Mouse (Mus musculus) neural tube, embryonic 15.5 days (tissue): ENCODE data around the gene Rnf212b. TPM values are rescaled to one million over a fixed set of nuclear protein-coding genes. Genes with fewer than 3 reads are reported as not detected.

Experiments
- ATAC-seq: fragments of 200-750 bp; cut with Nextera tagmentation; 2 replicates; pipeline ENCODE4 v1.8.0; 2017; ENCODE audit warnings: mild to moderate bottlenecking, moderate TSS enrichment, moderate library complexity; ENCODE audit not compliant: low FRiP score
- H3K27ac ChIP-seq: fragments of 300-500 bp; sonication (generic); replicated peaks from 2 replicates; pipeline ENCODE4 v1.5.1; 2015; ENCODE audit warnings: mild to moderate bottlenecking, inconsistent platforms
- H3K27me3 ChIP-seq: fragments of 300-500 bp; sonication (generic); replicated peaks from 2 replicates; pipeline ENCODE4 v1.6.1; 2015; ENCODE audit warnings: inconsistent platforms
- H3K36me3 ChIP-seq: fragments of 300-500 bp; sonication (generic); 2 replicates; pipeline ENCODE4 v1.6.1; 2015; ENCODE audit warnings: inconsistent platforms
- H3K4me1 ChIP-seq: fragments of 300-500 bp; sonication (generic); 2 replicates; pipeline ENCODE4 v1.6.1; 2015; ENCODE audit warnings: inconsistent platforms
- H3K4me2 ChIP-seq: fragments of 300-500 bp; sonication (generic); 2 replicates; pipeline ENCODE4 v1.6.1; 2015; ENCODE audit warnings: inconsistent platforms, mild to moderate bottlenecking, moderate library complexity
- H3K4me3 ChIP-seq: fragments of 300-500 bp; sonication (generic); replicated peaks from 2 replicates; pipeline ENCODE4 v1.5.1; 2015; ENCODE audit warnings: mild to moderate bottlenecking, inconsistent platforms
- H3K9ac ChIP-seq: fragments of 300-500 bp; sonication (generic); replicated peaks from 2 replicates; pipeline ENCODE4 v1.6.1; 2015; ENCODE audit warnings: mild to moderate bottlenecking, inconsistent platforms
- H3K9me3 ChIP-seq: fragments of 300-500 bp; sonication (generic); replicated peaks from 2 replicates; pipeline ENCODE4 v1.6.1; 2016; ENCODE audit warnings: inconsistent platforms
- WGBS: fragments of 180-500 bp; shearing (Covaris S2); methylation state at CpG from one replicate; pipeline ENCODE4 v1.1.7; 2015; ENCODE audit warnings: mixed read lengths; 5-methylcytosine and 5-hydroxymethylcytosine counted together
- polyA plus RNA-seq: library from polyadenylated mRNA; unstranded; fragments of >200 nt; fragmentation: Nextera tagmentation; extraction: Ambion mirVana; gene quantifications from 2 replicates; pipeline ENCODE4 v1.2.1, GENCODE M21; 2015

The Rnf212b gene
- polyA plus RNA-seq, 1 experiment from 2014 or later, result 0.19 TPM

DNA sequence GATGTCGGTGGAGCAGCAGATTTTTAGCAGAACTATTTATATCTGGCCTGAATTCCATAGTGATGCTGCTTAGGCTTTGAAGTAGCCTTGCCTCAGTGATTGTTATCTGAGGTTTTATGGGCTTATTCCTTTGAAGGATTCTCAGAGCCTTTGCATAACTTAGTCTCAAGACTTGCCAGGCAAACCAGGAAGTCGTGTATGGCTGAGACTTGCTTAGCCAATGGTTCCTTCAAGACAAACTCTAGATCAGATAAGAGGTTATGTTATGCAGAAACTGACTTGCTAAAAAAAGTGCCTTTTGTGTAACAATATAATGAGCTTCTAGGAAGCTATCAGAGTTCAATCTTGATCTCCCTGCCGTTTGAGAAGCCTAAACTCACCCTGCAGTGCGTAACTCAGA lies 11.5 kb upstream of the Rnf212b start:
- no peaks in the 10 kb centered on the region for H3K36me3 ChIP-seq
- H3K27ac ChIP-seq, result no peak overlapping the region
- ATAC-seq, result no peak
- no peak overlapping the region for H3K9ac ChIP-seq
- no peaks in the 10 kb centered on the region for H3K27me3 ChIP-seq
- no peaks in the 10 kb centered on the region for H3K9me3 ChIP-seq
- H3K4me2 ChIP-seq, result no peak overlapping the region
- H3K4me1 ChIP-seq, result no peaks in the 10 kb centered on the region
- no peak overlapping the region for H3K4me3 ChIP-seq
- WGBS, result 86% methylated on average over 4 of the region's 4 CpGs

- WGBS, result 88% methylated on average over 4 of the region's 4 CpGs
- Histone ChIP-seq H3K36me3 (no peaks in the 10 kb centered on the region), H3K4me1 (no peaks in the 10 kb centered on the region), H3K27ac (no peak overlapping the region), H3K27me3 (no peaks in the 10 kb centered on the region), H3K4me2 (no peak overlapping the region), H3K4me3 (no peak overlapping the region), H3K9me3 (no peaks in the 10 kb centered on the region), H3K9ac (no peak overlapping the region)
- ATAC-seq, result no peak
Observed at GRCm38 (mm10) chr14:54806124-54806523, 7.8 kb upstream of the Rnf212b start.

DNA sequence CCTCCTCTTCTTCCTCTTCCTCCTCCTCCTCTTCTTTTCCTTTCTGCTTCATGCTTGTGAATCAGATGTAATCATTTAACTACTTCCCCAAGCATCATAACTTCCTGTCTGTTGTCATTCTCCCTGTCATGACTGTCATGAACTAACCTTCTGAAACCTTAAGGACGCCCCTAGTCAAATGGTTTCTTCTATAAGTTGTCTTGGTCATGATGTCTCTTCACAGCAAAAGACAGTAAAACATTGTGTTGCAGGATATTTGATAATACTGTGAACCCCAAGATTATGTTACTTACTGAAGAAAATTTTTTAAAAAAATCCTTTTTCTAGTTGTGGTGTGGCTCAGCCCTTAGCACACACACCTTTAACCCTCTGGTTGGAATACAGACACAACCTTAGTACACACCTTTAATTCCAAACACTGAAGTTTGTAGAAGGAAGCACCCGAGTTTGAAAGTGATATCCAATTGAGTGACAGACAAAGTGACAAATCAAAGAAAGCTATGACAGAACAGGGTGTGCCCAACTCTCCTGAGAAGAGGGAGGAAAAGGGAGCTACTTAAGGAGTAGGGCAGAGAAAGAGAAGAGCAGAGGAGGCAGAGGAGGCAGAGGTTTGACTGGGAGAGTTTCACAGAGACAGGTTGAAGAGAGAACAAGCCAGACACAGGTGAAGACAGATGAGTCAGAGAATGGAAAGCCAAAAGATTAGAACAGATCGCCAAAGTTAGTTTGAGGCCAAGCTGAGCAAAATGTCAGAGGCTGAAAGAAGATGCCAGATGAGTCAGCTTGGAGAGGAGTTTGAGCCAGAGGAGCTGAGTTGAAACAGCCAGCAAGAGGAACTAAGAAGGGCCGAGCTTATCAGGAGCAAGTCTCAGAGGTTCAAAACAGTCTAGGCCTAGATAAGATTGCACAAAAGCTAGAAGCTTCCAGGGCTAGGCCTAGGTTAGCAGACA lies 4.9 kb upstream of the Rnf212b start:
- no peak for ATAC-seq
- no peaks in the 10 kb centered on the region for H3K4me1 ChIP-seq
- no peak overlapping the region for H3K9ac ChIP-seq
- no peaks in the 10 kb centered on the region for H3K9me3 ChIP-seq
- no peaks in the 10 kb centered on the region for H3K27me3 ChIP-seq
- no peak overlapping the region for H3K4me3 ChIP-seq
- WGBS, result 81% methylated on average over 4 of the region's 4 CpGs
- H3K27ac ChIP-seq, result no peak overlapping the region
- no peak overlapping the region for H3K4me2 ChIP-seq
- no peaks in the 10 kb centered on the region for H3K36me3 ChIP-seq

DNA sequence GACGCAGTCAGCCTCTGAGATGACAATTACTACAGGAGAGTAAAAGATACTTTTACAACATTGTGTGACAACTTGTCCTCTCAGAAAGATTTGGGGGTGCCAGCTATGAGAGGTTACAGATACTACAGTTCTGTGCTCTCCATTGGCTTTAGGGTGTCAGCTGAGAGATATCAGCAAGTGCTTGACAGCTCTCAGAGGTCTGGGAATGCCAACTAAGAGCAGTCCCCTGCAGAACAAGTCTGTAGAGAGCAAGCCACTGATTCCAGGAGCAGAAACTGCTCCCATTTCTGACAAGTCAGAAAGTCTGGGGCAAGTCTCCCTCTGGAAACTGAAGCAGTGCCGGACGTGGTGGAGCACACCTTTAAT lies 4.3 kb upstream of the Rnf212b start:
- no peak overlapping the region for H3K4me2 ChIP-seq
- H3K4me3 ChIP-seq, result no peak overlapping the region
- no peak overlapping the region for H3K9ac ChIP-seq
- 84% methylated on average over 3 of the region's 3 CpGs for WGBS
- H3K9me3 ChIP-seq, result no peaks in the 10 kb centered on the region
- no peaks in the 10 kb centered on the region for H3K36me3 ChIP-seq
- H3K27me3 ChIP-seq, result no peaks in the 10 kb centered on the region
- H3K27ac ChIP-seq, result no peak overlapping the region
- H3K4me1 ChIP-seq, result no peaks in the 10 kb centered on the region
- ATAC-seq, result no peak

- no peak overlapping the region for H3K9ac ChIP-seq
- H3K9me3 ChIP-seq, result no peaks in the 10 kb centered on the region
- no peak overlapping the region for H3K4me2 ChIP-seq
- no peak overlapping the region for H3K4me3 ChIP-seq
- H3K36me3 ChIP-seq, result no peaks in the 10 kb centered on the region
- H3K27ac ChIP-seq, result no peak overlapping the region
- no peak for ATAC-seq
- H3K4me1 ChIP-seq, result no peaks in the 10 kb centered on the region
- 74% methylated on average over 3 of the region's 3 CpGs for WGBS
- H3K27me3 ChIP-seq, result no peaks in the 10 kb centered on the region
Observed at GRCm38 (mm10) chr14:54815737-54816136, 1.8 kb downstream of the Rnf212b start.

DNA sequence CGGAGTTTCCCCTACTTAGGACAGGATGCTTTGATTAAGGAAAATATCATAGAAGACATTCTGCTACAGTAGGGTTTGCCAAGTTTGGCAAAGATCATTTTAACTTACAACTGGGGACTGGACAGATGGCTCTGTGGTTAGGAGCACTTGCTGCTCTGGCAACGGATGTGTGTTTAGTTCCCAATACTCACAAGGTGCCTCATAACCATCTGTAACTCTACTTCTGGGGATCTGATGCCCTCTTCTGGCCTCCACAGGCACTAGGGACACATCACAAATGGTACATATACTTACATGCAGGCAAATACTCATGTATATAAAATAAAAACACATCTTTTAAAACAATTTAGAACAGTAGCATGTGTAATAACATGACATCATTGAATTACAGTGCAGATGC lies 3.9 kb downstream of the Rnf212b start:
- no peaks in the 10 kb centered on the region for H3K9me3 ChIP-seq
- ATAC-seq, result no peak
- H3K4me3 ChIP-seq, result no peak overlapping the region
- no peaks in the 10 kb centered on the region for H3K36me3 ChIP-seq
- H3K27me3 ChIP-seq, result no peaks in the 10 kb centered on the region
- WGBS, result 46% methylated on average over 2 of the region's 2 CpGs
- no peaks in the 10 kb centered on the region for H3K4me1 ChIP-seq
- H3K4me2 ChIP-seq, result no peak overlapping the region
- no peak overlapping the region for H3K27ac ChIP-seq
- H3K9ac ChIP-seq, result no peak overlapping the region

DNA sequence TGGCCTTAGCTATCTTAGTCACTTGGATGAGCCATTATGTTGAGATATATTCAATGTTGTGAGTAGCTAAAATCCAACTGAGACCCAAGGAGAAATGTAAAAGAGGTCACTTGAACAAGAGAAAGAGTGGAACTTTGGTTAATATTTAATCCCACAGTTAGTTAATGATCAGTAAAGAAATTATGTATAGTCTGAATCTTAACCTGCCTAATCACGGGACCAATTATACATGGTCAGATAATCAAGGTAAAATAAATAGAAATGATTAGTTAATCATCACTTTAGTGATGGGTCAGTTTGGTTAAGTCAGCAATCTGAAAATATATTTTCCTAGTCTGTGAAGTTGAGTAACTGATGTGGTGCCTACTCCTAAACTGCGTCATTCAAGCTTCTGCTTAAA lies 8.4 kb downstream of the Rnf212b start:
- no peaks in the 10 kb centered on the region for H3K9me3 ChIP-seq
- H3K36me3 ChIP-seq, result no peaks in the 10 kb centered on the region
- no peak overlapping the region for H3K4me3 ChIP-seq
- no peak overlapping the region for H3K9ac ChIP-seq
- 81% methylated on average over 2 of the region's 2 CpGs for WGBS
- H3K4me2 ChIP-seq, result no peak overlapping the region
- H3K4me1 ChIP-seq, result no peaks in the 10 kb centered on the region
- no peak for ATAC-seq
- no peak overlapping the region for H3K27ac ChIP-seq
- no peaks in the 10 kb centered on the region for H3K27me3 ChIP-seq

- Histone ChIP-seq H3K27me3 (no peaks in the 10 kb centered on the region), H3K36me3 (no peaks in the 10 kb centered on the region), H3K9ac (no peak overlapping the region), H3K9me3 (no peaks in the 10 kb centered on the region), H3K27ac (no peak overlapping the region), H3K4me2 (no peak overlapping the region), H3K4me1 (no peaks in the 10 kb centered on the region), H3K4me3 (no peak overlapping the region)
- no peak for ATAC-seq
- 88% methylated on average over 1 of the region's 1 CpGs for WGBS
Observed at GRCm38 (mm10) chr14:54823716-54824115, 9.8 kb downstream of the Rnf212b start.

DNA sequence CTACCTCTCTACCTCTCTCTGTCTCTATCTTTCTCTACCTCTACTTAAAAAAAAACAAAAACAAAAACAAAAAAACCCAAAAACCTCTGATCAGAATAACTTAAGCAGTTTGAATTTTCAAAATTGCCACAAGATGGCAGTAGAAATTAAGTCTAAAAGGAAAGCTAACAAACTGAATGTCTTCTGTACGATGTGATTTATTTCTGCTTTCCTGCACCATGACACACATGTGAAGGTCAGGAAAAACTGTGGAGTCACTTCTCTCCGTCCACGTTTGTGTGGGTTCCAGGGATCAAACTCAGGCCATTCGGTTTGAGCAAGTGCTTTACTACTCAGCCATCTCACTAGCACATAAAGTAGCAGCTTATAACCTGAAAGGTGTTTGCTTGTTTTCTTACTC lies 29.5 kb downstream of the Rnf212b start:
- no peak overlapping the region for H3K27ac ChIP-seq
- H3K9me3 ChIP-seq, result no peaks in the 10 kb centered on the region
- 6% methylated on average over 4 of the region's 4 CpGs for WGBS
- no peaks in the 10 kb centered on the region for H3K27me3 ChIP-seq
- no peaks in the 10 kb centered on the region for H3K36me3 ChIP-seq
- no peak for ATAC-seq
- H3K4me1 ChIP-seq, result no peaks in the 10 kb centered on the region
- H3K4me3 ChIP-seq, result no peak overlapping the region
- H3K4me2 ChIP-seq, result 0 out of 2 replicates have a peak overlapping the region, but pooled peaks have one; percentile 22
- H3K9ac ChIP-seq, result no peak overlapping the region

GRCm38 (mm10) chr14:54855726-54856125 lies 41.8 kb downstream of the Rnf212b start:
- 94% methylated on average over 3 of the region's 3 CpGs for WGBS
- no peak for ATAC-seq
- H3K36me3 ChIP-seq, result peaks cover 24% of the 10 kb centered on the region
- H3K27me3 ChIP-seq, result no peaks in the 10 kb centered on the region
- H3K4me3 ChIP-seq, result no peak overlapping the region
- no peak overlapping the region for H3K4me2 ChIP-seq
- H3K4me1 ChIP-seq, result no peaks in the 10 kb centered on the region
- no peaks in the 10 kb centered on the region for H3K9me3 ChIP-seq
- H3K27ac ChIP-seq, result no peak overlapping the region
- H3K9ac ChIP-seq, result no peak overlapping the region

DNA sequence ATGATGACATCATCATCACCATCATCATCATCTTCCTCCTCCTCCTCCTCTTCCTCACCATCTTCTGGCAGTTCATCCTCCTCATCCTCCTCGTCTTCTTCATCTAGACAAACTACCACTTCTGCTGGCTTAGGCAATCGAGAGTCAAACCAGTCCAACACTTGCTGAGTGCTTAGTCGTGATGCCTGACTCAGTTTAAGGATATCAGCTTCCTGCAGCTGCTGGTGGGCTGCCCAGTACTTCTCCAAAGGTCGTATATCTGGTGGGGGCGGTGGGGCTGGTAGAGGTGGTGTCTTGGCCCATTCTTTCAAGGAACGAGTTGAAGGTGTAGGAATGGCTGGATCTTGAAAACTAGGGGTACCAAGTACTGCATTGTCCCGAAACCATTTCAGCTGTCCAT lies 42.8 kb downstream of the Rnf212b start:
- H3K36me3 ChIP-seq, result peaks cover 24% of the 10 kb centered on the region
- H3K4me1 ChIP-seq, result no peaks in the 10 kb centered on the region
- H3K4me2 ChIP-seq, result no peak overlapping the region
- 94% methylated on average over 7 of the region's 7 CpGs for WGBS
- H3K27ac ChIP-seq, result no peak overlapping the region
- H3K9ac ChIP-seq, result no peak overlapping the region
- no peak for ATAC-seq
- H3K9me3 ChIP-seq, result no peaks in the 10 kb centered on the region
- no peak overlapping the region for H3K4me3 ChIP-seq
- H3K27me3 ChIP-seq, result no peaks in the 10 kb centered on the region

DNA sequence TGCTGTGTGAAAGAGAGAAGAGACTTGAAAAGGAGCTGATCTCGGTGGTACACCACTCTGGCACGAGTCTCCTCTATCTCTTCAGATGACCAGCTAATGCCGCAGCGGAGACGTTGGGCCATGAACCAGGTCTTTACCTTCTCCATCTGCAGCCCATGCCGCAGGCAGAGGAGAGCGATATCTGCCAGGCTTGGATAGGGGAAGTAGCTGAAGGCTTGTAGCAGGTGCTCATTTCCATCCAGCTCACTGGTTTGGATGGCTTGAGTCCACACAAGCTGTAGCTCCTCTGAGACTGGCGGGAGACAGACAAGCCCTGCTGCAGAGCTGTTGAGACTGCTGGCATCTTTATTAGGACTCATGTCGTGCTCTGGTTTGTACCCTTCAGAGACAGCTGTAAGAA lies 44.0 kb downstream of the Rnf212b start:
- Histone ChIP-seq H3K4me3 (no peak overlapping the region), H3K27me3 (no peaks in the 10 kb centered on the region), H3K9me3 (no peaks in the 10 kb centered on the region), H3K4me1 (peaks cover 2% of the 10 kb centered on the region; the same call in 1 of the 2 replicates), H3K27ac (no peak overlapping the region), H3K4me2 (no peak overlapping the region), H3K9ac (no peak overlapping the region), H3K36me3 (peaks cover 24% of the 10 kb centered on the region)
- ATAC-seq, result no peak
- WGBS, result 95% methylated on average over 9 of the region's 9 CpGs
